Mouse (Mus musculus): ENCODE data around the gene Gm11639. TPM values are rescaled to one million over a fixed set of nuclear protein-coding genes. Genes with fewer than 3 reads are reported as not detected.

Gm11639 gene
- polyA plus RNA-seq, 1 experiment from 2014 or later, result 0.87 TPM

DNA sequence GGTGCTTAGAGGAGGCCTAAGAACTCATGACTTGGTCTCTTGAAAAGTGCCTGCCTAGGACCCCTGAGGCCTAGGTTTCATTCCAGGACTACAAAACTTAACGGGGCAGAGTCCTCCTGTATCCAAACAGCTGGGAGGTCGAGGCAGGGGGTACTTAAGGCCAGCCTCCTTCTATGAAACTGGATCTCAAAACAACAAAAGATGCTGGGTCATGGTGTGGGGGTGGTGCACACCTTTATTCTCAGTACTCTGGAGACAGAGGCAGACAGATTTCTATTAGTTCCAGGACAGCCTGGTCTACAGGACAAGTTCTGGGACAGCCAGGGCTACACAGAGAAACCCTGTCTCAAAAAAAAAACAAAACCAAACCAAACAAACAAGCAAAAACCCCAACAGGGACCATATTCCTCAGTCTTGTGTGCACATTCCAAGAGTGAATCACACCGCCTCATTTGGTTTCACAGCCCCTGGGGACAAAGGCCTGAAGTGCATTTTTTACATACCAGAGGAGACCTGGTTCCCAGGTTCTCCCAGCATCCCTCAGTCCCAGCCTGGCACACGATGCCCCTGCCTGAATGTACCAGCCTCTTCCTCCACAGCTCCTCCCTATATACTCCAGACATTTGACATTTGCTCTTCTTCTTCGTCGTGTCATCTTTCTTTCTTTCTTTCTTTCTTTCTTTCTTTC lies 474.3 kb downstream of the Gm11639 start:
- Histone ChIP-seq H3K27me3 (ENCODE audit: control insufficient read depth, insufficient read depth, low read length) (no peaks in the 10 kb centered on the region), H3K9me3 (ENCODE audit: control insufficient read depth, low read length) (no peaks in the 10 kb centered on the region), H3K4me3 (ENCODE audit: low read depth, low read length) (no peak overlapping the region), H3K27ac (ENCODE audit: low read depth, low read length) (no peak overlapping the region), H3K4me2 (ENCODE audit: low read depth, low read length) (no peak overlapping the region), H3K4me1 (ENCODE audit: control insufficient read depth, insufficient read depth, low read length) (no peaks in the 10 kb centered on the region), H3K9ac (replicated peaks; ENCODE audit: low read depth, low read length) (no peak overlapping the region), H3K36me3 (ENCODE audit: control insufficient read depth, insufficient read depth, low read length) (no peaks in the 10 kb centered on the region)
- WGBS, result 60% methylated on average over 6 of the region's 6 CpGs
- ATAC-seq (ENCODE audit: low read depth), result no peak

GRCm38 (mm10) chr11:105161411-105161810 lies 475.9 kb downstream of the Gm11639 start:
- 96% methylated on average over 2 of the region's 2 CpGs for WGBS
- no peak for ATAC-seq (ENCODE audit: low read depth)
- no peak overlapping the region for H3K27ac ChIP-seq (ENCODE audit: low read depth, low read length)

GRCm38 (mm10) chr11:105164516-105165510 lies 479.3 kb downstream of the Gm11639 start:
- Histone ChIP-seq H3K4me2 (ENCODE audit: low read depth, low read length) (no peak overlapping the region), H3K9ac (replicated peaks; ENCODE audit: low read depth, low read length) (no peak overlapping the region), H3K27me3 (ENCODE audit: control insufficient read depth, insufficient read depth, low read length) (no peaks in the 10 kb centered on the region), H3K4me3 (ENCODE audit: low read depth, low read length) (no peak overlapping the region), H3K9me3 (ENCODE audit: control insufficient read depth, low read length) (no peaks in the 10 kb centered on the region), H3K4me1 (ENCODE audit: control insufficient read depth, insufficient read depth, low read length) (no peaks in the 10 kb centered on the region), H3K27ac (ENCODE audit: low read depth, low read length) (no peak overlapping the region), H3K36me3 (ENCODE audit: control insufficient read depth, insufficient read depth, low read length) (no peaks in the 10 kb centered on the region)
- 85% methylated on average over 69 of the region's 69 CpGs for WGBS
- ATAC-seq (ENCODE audit: low read depth), result no peak

More at GRCm38 (mm10) chr11:105161411-105161810, 475.9 kb downstream of the Gm11639 start:
- no peak overlapping the region for H3K9ac ChIP-seq (replicated peaks; ENCODE audit: low read depth, low read length)
- no peaks in the 10 kb centered on the region for H3K4me1 ChIP-seq (ENCODE audit: control insufficient read depth, insufficient read depth, low read length)
- H3K4me3 ChIP-seq (ENCODE audit: low read depth, low read length), result no peak overlapping the region
- H3K9me3 ChIP-seq (ENCODE audit: control insufficient read depth, low read length), result no peaks in the 10 kb centered on the region
- H3K27me3 ChIP-seq (ENCODE audit: control insufficient read depth, insufficient read depth, low read length), result no peaks in the 10 kb centered on the region
- no peak overlapping the region for H3K4me2 ChIP-seq (ENCODE audit: low read depth, low read length)
- H3K36me3 ChIP-seq (ENCODE audit: control insufficient read depth, insufficient read depth, low read length), result no peaks in the 10 kb centered on the region

DNA sequence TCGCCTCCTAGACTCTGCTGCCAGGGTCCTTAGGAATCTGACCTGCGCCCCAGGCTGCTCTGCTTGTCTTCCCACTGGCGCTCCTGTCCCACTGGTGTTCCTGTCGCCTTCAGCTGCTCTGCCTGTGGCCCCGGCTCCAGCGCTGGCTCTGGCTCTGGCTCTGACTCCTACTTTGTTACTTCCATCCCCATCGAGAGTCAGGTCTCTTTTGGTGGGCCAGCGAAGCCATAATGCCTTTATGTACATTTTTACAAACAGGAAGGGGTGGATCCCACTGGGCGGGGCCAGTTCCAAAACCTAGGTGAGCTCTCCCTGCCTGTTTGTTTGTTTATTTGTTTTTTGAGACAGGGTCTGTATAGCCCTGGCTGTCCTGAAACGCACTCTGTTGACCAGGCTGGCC lies 481.3 kb downstream of the Gm11639 start:
- Histone ChIP-seq H3K4me3 (ENCODE audit: low read depth, low read length) (no peak overlapping the region), H3K9me3 (ENCODE audit: control insufficient read depth, low read length) (no peaks in the 10 kb centered on the region), H3K4me1 (ENCODE audit: control insufficient read depth, insufficient read depth, low read length) (no peaks in the 10 kb centered on the region), H3K9ac (replicated peaks; ENCODE audit: low read depth, low read length) (no peak overlapping the region), H3K4me2 (ENCODE audit: low read depth, low read length) (no peak overlapping the region), H3K27ac (ENCODE audit: low read depth, low read length) (no peak overlapping the region), H3K36me3 (ENCODE audit: control insufficient read depth, insufficient read depth, low read length) (no peaks in the 10 kb centered on the region), H3K27me3 (ENCODE audit: control insufficient read depth, insufficient read depth, low read length) (no peaks in the 10 kb centered on the region)
- WGBS, result 91% methylated on average over 10 of the region's 10 CpGs
- ATAC-seq (ENCODE audit: low read depth), result no peak

Other genes with a start within 250 kb of the Gm11639 start
- 30.2 and 37.4 TPM in 2 replicates for gene Kansl1, start 216.8 kb upstream of the Gm11639 start, polyA plus RNA-seq (2014; fragmentation: Nextera tagmentation; extraction: Ambion mirVana)
- gene Cdc27, start 135.1 kb upstream of the Gm11639 start, polyA plus RNA-seq (2014; fragmentation: Nextera tagmentation; extraction: Ambion mirVana), result 43.2 and 49.3 TPM in 2 replicates
- gene Myl4, start 135.0 kb upstream of the Gm11639 start, polyA plus RNA-seq (2014; fragmentation: Nextera tagmentation; extraction: Ambion mirVana), result 4.1 and 6.0 TPM in 2 replicates
- 0.40 and 0.93 TPM in 2 replicates for gene Itgb3, start 77.7 kb upstream of the Gm11639 start, polyA plus RNA-seq (2014; fragmentation: Nextera tagmentation; extraction: Ambion mirVana)